Mouse (Mus musculus) testis, adult 2 months (tissue): ENCODE results near the gene Palld.

Experiments
- CTCF ChIP-seq: fragments of 200-500 bp; IDR thresholded peaks from 2 replicates; pipeline ENCODE4 v1.5.1; 2012; ENCODE audit warnings: low read depth, mild to moderate bottlenecking, inconsistent platforms, low read length, moderate library complexity; ENCODE audit not compliant: control insufficient read depth, insufficient read depth, insufficient replicate concordance
- POLR2A ChIP-seq: fragments of 200-500 bp; IDR thresholded peaks from 2 replicates; pipeline ENCODE4 v1.6.1; 2012; ENCODE audit warnings: low read depth, mild to moderate bottlenecking, inconsistent platforms, low read length, moderate library complexity; ENCODE audit not compliant: control insufficient read depth

GRCm38 (mm10) chr8:61626246-61626952 is 276.1 kb downstream of the Palld start:
- no peak for TF ChIP-seq CTCF
- TF ChIP-seq POLR2A, result no peak
